Mouse (Mus musculus) retina, postnatal 7 days (tissue): ENCODE data around the gene Rars.

ENCODE experiments used
- DNase-seq: peaks from one replicate; pipeline ENCODE4 v3.0.0-alpha.2; 2012; ENCODE audit warnings: low read depth, low spot score

Rars gene

GRCm38 (mm10) chr11:35769746-35770437, 64.4 kb downstream of the Rars start:
- DNase-seq = peak; percentile 44

DNA sequence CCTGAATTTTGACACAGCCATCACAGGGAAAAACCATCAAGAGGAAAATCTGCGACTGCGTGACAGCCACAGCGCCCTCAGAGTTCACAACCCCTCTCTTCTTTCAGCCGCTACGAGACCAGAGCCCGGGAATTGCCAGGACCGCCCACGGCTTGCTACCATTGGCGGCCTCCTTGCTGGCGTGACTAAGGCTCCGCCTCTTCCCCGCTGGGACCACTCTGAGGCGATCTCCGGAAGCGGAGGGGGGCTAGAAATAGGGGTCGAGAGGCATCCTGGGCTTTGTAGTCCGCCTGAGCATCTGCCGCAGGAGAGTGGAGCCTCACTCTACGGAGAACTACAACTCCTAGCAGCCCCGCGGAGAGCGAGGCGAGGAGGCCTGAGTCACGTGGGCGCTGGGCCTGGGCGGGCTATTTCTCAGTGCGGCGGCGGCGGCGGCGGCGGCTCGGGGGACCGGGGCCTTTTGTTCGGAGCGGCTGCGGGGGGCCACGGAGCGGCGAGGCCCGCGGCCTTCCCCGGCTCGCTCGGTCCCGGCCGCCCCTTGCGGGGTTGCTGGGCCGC, 65.0 kb downstream of the Rars start, which contains the start of gene Pank3:
Gene Pank3, plus strand, starts transcription at position 297 of the 558 bp plus-strand sequence.
- peak; percentile 95 for DNase-seq

GRCm38 (mm10) chr11:35766845-35767244, 67.5 kb downstream of the Rars start:
- no peak for DNase-seq

GRCm38 (mm10) chr11:35760627-35761003, 73.7 kb downstream of the Rars start:
- DNase-seq = no peak

- DNase-seq = no peak
Observed at GRCm38 (mm10) chr11:35760001-35760626, 74.2 kb downstream of the Rars start.
